Mouse (Mus musculus): ENCODE measurements around the gene Utp18.

DNA sequence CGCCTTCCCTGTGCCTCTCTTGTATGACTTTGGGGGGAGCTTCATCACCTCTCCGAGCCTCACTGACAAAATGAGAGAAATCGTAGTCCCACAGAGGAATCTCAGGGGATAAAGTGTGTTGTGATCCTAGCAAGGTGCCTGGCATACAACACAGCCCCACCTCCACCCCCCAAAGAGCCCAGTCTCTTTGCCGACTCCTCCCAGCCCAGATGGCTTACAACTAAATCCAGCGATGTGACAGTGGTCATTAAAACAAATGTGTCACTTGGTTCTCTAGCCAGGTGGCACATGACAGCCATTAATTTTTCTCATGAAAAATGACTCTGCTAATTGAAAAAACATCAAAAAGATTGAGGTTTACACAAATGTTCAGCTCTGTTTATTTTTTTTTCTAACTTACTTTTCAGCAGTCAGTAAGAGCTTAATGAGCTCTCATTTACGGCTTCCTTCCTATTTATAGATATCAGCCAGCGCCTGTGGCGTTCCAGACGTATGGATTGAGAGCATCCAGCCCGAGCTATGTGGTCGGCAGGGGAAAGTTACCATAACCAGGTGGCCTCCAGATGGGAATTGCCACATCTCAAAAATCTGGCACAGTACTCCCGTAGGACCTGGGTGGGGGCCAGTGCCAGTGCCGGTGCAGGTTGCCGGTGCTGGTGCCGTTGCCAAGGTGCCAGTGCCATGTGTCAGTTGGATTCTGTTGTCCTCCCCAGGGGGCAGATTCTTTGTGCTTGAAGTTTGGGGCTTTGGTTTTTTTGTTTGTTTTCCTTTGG, 67.4 kb downstream of the Utp18 start:
- no peak for TF ChIP-seq CTCF (conservative IDR thresholded peaks at IDR 0.05; ENCODE audit: low read length)
- no peak for TF ChIP-seq NANOG (IDR thresholded peaks at IDR 0.05; ENCODE audit: borderline replicate concordance, low read length)
